Mouse (Mus musculus): ENCODE results near the gene Ticrr.

GRCm38 (mm10) chr7:79626170-79626569 lies 33.8 kb upstream of the Ticrr start:
- no peak for TF ChIP-seq CTCF (IDR thresholded peaks at IDR 0.05; ENCODE audit: extremely low read depth, insufficient read length, insufficient replicate concordance, low read depth, low read length)
- TF ChIP-seq POLR2A (IDR thresholded peaks at IDR 0.05; ENCODE audit: low read depth, low read length), result no peak
